Mouse (Mus musculus) cerebellum, postnatal 36 days (tissue): ENCODE data around the gene Pak4.
"Not testable (repeated sequence)": the region's sequence is repeated elsewhere in the genome, so short reads cannot be mapped to it uniquely, and the experiment has no call there.

Source experiments
- DNase-seq, 2 experiments: peaks; one replicate each; pipeline ENCODE4 v3.0.0; 2021 to 2022; ENCODE audit warnings: mixed read lengths in 2 of 2

The Pak4 gene

DNA sequence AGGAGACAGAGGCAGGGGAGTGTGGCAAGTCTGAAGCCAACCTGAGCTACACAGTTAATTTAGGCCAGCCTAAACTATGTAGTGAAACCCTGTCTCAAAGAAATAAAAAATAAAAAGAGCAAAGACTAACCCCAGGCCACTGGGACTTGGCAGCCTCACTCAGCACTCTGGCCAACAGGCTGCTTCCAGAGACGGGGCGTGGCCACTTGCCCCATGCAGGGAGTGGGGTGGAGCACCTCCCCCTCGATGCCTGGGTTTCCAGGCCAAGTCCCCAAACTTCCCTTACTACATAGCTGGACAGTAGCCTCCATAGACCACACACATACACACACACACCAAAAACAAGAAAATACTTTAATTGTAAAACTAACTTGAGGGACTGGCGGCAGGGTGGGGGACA lies 39.5 kb downstream of the Pak4 start:
- peak; percentile 39 to 40 for DNase-seq

- DNase-seq = no peak
These were observed 40.3 kb downstream of the Pak4 start for GRCm38 (mm10) chr7:28557708-28558107.

DNA sequence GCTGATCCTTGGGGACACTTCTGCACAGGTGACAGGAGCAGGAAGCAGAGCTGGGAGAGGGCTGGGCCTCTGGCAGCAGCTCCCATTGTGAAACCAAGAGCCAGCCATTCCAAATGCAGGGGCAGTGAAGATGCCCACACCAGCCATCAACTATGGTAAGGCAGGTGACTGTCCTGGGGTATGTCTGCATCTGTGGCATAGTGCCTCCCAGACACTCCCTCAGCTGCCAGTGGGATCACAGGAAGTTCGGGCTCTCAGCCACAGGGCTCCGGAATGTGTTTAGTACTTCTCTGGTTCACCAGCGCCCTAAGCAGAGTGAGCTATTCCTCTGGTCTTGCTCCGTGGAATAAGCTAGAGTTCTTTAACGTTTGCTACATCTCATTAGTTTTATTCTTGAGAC lies 40.9 kb downstream of the Pak4 start:
- no peak for DNase-seq

DNA sequence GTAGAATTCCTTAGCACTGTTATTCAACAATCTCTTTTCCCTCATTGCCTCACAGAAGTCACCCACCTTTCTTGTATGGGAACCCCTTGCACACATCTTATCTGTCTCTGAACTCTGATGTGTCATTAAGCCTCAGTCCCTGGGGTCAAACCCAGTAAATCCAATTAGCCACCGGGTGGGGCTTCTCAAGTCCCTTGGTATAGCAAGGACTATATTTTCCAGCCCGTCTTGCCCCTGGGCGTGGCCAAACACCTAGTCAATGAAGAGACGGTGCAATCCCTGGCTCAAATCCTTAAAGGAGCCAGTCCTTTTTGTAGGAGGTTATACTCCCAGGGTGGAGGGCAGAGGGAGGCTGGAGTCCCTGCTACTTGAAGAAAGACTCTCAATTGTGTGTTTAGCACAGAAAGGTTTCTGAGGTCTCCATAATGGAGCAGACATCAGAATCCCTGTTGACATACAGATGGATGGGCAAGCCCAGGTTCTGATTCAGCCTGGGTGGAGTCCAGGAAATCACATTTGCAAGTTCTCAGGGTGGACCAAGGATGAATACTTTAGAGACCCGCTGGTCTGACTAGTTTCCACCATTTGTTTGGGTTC lies 41.9 kb downstream of the Pak4 start:
- no peak for DNase-seq

- no peak for DNase-seq
These were observed 44.9 kb downstream of the Pak4 start for GRCm38 (mm10) chr7:28553076-28553475.

DNA sequence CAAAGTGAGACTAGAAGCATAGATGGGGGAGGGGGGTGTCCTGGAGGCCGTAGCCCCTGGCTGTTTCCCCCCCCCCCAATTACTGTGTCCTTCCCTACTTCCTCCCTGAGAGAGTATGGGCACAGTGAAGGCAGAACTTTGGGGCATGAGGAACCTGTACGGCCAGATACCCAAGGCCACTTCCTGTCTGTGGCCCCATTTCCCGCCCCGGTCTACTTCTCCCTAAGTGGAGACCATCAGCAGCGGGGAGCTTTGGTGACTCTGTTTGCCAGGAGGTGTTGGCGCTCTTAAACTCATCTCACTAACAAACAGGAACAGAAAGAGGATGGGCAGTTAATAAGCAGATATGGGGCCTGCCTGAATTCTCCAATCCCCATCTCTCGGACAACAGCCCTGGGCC lies 50.4 kb downstream of the Pak4 start:
- no peak for DNase-seq

DNA sequence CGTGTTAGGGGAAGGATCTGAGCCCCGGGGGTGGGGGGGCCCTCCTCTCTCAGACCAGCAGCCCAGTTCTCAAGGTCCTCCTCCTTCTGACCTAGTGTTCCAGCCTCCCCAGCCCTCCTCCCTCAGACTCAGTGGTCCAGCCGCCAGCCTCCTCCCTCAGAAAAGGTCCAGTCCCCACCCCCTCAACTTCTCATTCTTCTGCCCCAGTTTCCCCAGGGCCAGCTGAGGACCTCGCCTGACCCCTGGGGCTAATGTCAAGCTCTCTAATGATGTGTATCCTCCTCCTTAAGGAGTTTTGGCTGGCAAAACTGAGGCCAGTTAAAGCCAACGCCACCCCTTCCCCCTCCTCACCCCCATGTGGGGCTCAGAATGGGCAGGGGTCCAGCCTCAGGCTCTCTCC lies 50.8 kb downstream of the Pak4 start, which contains the start of gene Nccrp1:
Nccrp1 (minus strand) TSS at position 101 of the 400 bp plus-strand sequence.
- no peak for DNase-seq

DNA sequence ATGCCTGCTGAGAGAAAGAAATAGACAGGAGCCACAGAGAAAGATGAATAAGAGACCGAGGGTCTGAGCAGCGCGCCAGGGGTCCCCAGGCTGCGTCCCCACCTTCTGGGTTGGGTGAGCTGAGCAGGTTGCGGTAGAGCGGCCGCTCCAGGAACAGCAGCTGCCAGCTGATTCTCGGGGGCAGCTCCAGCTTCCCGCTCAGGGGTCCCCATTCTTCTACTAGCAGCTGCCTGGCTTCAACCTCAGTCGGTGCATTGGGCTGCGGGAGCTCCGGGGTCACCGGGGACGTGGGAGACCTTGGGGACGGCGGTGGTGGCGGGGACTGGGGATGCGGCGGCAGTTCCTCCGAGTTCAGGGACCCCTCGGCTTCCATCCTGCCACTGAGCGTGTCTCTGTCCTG lies 51.3 kb downstream of the Pak4 start:
- no peak for DNase-seq

DNA sequence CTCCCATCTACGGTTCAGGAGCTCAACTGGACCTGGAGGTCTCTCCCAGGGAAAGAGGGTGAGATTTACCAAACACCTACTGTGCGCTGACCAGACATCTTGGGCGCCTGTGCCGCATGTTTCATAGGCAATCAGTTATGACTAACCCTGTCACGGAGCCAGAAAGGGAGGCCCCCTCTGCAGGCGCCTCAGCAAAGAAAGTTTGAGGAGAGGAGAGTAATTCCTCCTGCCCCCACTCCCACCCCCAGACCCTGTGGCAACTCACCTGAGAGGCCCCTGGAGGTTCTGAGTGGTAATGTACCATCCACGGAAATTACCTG lies 52.1 kb downstream of the Pak4 start:
- no peak for DNase-seq

- DNase-seq = no peak
These were observed 52.7 kb downstream of the Pak4 start for GRCm38 (mm10) chr7:28545048-28545890.

DNA sequence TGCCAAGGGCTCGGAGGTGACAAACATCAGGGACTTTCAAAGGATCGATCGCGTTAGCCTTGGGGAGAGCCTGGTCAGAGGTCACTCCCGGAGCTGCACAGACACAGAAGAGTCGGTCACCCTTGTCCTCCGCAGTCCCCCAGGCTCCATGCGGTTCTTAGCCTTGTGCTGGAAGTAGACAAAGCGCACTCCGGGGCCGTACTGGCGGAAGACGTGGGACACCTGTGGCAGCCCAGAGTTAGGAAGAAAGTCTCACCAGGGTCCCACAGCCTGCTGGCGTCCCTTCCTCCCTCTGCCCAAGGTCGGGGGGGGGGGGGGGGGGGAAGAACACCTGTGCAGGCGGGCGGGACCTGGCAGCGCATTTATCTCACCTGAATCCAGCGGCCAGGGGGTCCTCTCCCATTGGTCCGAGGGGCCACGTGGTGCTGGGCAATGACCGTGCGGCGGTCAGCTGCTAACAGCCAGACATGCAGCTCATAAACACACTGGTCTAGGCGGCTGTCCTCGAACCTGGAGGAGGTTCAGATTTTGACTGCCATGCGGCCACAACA lies 53.9 kb downstream of the Pak4 start:
- DNase-seq = no peak

- no peak for DNase-seq
These were observed 57.5 kb downstream of the Pak4 start, which contains the start of gene Sycn for GRCm38 (mm10) chr7:28540526-28540925. TSS of gene Sycn (plus strand) at chr7:28540885.

- DNase-seq = not testable (repeated sequence)
These were observed 59.1 kb downstream of the Pak4 start for GRCm38 (mm10) chr7:28538886-28539285.

DNA sequence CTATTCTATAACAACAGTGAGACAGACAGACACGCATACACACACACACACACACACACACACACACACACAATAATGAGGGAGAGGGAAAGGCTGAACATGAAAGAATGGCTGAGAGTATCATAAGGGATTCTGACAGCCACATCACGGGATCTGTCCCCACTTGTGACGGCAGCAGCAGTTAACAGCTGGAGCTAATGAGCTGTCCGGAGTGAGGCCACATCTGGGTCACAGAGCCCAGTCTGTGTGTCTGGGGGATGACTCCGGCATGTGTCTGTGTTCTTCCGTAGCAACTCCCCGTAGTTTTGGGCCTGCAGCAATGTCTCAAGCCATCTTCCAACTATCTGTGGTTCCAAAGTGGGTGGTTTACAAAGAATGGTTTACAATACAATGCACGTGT lies 66.0 kb downstream of the Pak4 start:
- DNase-seq = no peak

GRCm38 (mm10) chr7:28527922-28528719 lies 69.9 kb downstream of the Pak4 start:
- DNase-seq = peak; percentile 67 to 77

DNA sequence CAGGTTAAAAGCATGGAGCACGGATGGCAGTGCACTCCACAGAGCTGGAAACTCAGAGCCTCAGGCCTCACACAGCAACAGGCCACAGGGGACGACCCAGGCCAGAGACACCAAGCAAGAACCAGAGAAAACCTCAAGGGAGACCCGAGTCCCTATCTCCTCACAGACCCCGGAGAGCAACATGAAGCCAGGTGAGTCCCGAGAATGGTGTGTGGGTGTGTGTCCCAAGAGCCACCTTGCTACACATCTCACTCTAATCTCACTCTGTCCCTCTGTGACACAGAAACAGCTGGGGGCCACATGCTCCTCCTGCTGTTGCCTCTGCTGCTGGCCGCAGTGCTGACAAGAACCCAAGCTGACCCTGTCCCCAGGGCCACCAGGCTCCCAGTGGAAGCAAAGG lies 75.4 kb downstream of the Pak4 start, which contains the start of gene Ifnl3:
Ifnl3 (plus strand) TSS at position 301 of the 400 bp plus-strand sequence.
- not testable (repeated sequence) for DNase-seq

DNA sequence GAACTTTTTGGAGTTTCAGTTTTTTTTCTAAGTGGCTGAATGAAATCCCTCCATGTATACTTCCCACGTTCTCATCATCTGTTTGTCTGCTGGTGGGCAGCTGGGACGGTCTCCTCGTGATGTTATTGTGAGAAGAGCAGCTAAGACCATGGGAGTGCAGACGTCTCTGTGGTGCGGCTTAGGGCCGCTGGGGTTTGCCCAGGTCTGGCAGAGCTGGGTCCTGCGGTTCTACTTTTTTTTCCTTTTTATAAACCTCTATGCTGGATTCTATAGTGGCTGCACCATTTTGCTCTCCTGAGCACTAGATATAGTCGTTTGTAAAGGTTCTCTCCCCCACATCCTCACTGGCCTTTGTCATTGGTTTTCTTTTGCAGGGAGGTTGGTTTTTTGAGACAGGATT lies 86.5 kb downstream of the Pak4 start:
- DNase-seq = no peak

- not testable (repeated sequence) for DNase-seq
These were observed 87.5 kb downstream of the Pak4 start, which contains the start of gene Ifnl2 for GRCm38 (mm10) chr7:28510405-28510974. TSS of gene Ifnl2 (minus strand) at chr7:28510455.

DNA sequence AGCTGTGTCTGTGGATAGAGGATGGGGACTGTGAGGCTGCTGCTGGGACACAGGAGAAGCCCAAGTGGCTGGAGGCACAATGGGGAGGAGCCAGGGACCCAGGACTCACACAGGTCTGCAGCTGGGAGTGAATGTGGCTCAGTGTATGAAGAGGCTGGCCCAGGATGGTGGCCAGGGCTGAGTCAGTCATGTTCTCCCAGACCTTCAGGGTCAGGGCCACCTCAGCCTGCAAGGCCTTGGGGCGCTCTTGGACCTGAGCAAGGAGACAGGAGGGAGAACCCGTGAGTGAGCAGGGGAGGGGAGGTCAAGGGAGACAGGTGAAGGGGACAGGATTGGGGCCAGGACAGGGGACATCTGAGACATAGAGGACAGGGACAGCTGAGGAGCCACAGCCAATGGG lies 88.9 kb downstream of the Pak4 start:
- DNase-seq = not testable (repeated sequence)
